Mouse (Mus musculus) embryonic stem cell, embryonic (primary cell): ENCODE data around the gene Mtx1.

Source experiments
- CTCF ChIA-PET, 4 experiments: fragments of 300-600 bp in 2 of 4; fragments of 350-600 bp in 2 of 4; sonication (Branson Sonifier 250); formaldehyde crosslinking; loops; one replicate each; lab custom pipeline; 2022; ENCODE audit warnings: inconsistent platforms in 2 of 4; lab: Charles Lee
- POLR2A ChIA-PET, 4 experiments: fragments of 300-600 bp in 2 of 4; fragments of 350-600 bp in 2 of 4; sonication (Branson Sonifier 250); formaldehyde crosslinking; loops; one replicate each; lab custom pipeline; 2022; ENCODE audit warnings: antibody characterized with exemption in 4 of 4, inconsistent platforms in 1 of 4; lab: Charles Lee

Mtx1 gene

DNA sequence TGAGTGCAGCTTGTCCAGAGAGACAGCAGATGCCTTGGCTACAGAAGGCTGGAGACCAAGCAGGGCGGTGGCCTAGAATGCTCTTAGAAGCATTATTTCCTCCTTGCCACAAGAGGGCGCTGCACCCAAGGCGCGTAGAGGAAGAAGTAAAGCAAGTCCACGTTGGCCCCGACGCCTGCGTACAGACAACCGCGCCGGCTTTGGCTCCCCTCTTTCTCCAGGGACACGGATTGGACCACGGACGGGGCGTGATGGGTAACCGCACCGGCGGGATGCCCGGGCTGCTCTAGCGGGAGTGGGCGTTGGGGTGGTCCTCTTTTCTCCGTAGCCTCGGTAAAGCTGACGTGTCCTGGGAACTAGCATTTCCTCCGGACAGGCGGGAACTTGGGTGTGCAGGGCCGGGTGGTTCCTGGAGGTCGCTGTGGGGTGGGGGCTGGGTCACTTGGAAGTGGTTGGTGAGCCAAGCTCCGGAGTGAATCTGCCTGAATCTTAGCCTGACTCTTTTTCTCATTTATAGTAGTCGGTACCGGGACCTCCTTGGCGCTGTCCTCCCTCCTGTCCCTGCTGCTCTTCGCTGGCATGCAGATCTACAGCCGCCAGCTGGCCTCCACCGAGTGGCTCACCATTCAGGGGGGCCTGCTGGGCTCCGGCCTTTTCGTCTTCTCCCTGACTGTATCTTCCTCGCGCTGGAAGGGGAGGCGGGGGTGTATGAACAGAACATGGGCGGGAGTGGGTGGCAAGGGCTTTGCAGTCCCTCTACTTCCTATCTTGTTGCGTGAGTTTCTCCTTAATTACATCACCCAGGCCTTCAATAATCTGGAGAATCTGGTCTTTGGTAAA is 19.6 kb upstream of the Mtx1 start, which contains the start of gene Trim46:
Gene Trim46, minus strand, starts transcription at position 49 of the 840 bp plus-strand sequence.
- ChIA-PET POLR2A (interaction anchor here in 3 of 4 experiments (0.6 to 5.1 kb wide), 24 partner anchors 8 to 349 kb away, joined by 3 to 22 read pairs (median 4); partner anchors contain the start of genes Mtx1 (in 2 of the 3), Efna1 (in 1 of the 3), Fdps (in 1 of the 3) and Gba (in 1 of the 3)), CTCF (interaction anchor here (0.5 to 5.0 kb wide), 38 partner anchors 10 to 503 kb away, joined by 3 to 81 read pairs (median 4); partner anchors contain the start of genes Efna1 (in 3 of the 4), Mtx1 (in 2 of the 4), Cks1b (in 1 of the 4) and Dpm3 (in 1 of the 4))

DNA sequence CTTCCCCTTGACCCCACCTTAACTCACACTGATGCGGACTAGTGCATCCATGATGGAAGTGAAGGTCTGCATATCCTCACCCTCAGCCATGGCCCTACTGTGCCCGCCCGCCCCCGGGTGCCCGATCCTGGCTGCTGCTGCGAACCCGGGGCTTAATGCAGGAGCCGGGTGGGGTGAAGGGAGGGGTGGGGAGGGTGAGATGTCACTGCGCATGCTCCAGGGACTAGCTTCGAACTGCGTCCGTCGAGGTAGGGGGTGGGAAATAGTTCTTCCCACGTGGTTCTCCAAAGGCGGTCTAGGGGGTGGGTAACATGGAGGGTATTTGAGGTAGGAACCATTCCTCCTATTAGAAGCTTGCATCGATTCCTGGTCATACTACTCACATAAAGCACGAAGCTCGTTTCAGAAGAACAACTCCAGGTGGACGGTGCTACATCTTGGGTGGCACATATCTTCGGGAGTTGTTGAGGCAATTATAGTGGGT is 18.8 kb upstream of the Mtx1 start, which contains the start of gene Krtcap2:
Gene Krtcap2, plus strand, starts transcription at position 279 of the 484 bp plus-strand sequence.
- CTCF ChIA-PET: interaction anchor here (0.5 to 5.0 kb wide), 45 partner anchors 10 to 504 kb away, joined by 3 to 81 read pairs (median 4); partner anchors contain the start of genes Efna1 (in 3 of the 4), Mtx1 (in 3 of the 4), Scamp3 (in 2 of the 4) and Cks1b (in 1 of the 4)
- POLR2A ChIA-PET: interaction anchor here in 3 of 4 experiments (0.6 to 5.1 kb wide), 20 partner anchors 9 to 872 kb away, joined by 3 to 22 read pairs (median 4); partner anchors contain the start of genes Mtx1 (in 2 of the 3), Efna1 (in 1 of the 3), Fam189b (in 1 of the 3) and Fdps (in 1 of the 3)

DNA sequence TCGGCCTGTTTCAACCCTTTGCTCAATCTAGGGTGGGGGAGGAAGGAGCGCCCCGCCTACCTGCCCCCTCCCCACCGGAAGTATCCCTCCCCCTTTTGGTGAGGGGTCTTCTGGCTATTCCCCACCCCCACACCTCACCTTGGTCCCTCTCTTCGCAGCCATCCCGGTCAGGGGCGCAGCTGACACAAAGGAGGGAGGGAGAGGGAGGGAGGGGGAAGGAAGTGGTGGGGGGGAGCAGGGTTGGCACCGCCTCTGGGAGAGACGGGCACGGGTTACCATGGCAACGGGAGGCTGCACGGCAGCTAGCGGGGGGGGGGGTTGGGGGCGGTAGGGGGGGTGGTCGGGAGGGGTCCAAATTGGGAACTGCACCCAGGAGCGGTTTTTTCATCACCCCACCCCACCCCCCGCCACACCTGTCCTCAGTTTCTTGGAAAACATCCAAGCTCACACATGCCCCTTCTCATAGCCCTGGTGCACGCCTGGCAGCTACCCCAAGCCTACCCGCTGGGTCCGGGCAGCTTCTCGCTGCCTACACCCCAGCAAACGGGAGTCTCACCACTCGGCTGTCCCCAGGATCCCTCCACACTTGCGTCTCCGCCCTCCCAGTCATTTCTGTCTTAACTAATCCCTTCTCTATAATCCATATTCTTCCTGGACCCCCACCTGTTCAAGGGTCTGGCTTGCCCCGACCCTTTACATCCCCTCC is 18.2 kb upstream of the Mtx1 start:
- CTCF ChIA-PET: interaction anchor here (0.5 to 5.0 kb wide), 53 partner anchors 9 to 181 kb away, joined by 3 to 81 read pairs (median 4); partner anchors contain the start of genes Efna1 (in 3 of the 4), Mtx1 (in 3 of the 4), Scamp3 (in 2 of the 4) and Cks1b (in 1 of the 4)
- POLR2A ChIA-PET: interaction anchor here in 3 of 4 experiments (0.6 to 5.1 kb wide), 23 partner anchors 10 to 873 kb away, joined by 3 to 22 read pairs (median 4); partner anchors contain the start of genes Efna1 (in 2 of the 3), Mtx1 (in 2 of the 3), Fam189b (in 1 of the 3) and Fdps (in 1 of the 3)

DNA sequence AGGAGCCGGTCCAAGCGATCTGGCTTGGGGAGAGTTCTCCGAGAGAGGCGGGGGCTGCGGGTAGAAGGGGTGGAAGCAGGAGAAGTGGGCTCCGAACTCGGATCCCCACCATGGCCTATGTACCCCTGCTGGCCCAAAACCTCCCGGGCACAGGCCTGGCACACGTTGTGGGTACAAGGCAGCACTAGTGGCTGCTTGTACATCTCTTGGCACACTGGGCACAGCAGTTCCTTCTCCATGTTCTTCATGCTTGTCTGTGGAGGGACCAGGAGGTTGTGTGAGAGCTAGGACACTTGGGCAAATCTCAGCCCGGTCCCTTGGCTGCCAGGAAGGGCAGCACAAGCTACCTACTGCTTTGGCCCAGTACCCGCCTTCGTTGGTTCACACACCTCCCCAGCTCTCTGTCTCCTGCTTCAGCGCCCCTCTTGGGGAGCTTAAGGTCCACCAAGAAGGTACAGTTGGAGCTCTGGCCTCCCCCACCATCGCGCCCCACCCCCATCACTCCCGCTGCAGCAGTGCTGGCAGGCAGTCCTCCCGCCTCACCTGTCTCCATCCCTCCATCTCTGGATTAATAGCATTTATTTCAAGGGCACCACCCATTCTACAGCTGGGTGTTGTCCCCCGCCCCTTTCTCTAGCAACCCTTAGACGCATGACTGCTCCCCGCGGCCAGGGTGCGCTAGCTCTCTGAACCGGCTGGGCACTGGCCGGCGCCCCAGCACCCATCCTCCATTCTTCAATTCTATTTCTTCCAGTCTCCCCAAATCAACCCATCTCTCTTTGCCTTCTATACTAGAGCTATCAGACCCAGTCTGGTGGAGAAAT is 17.5 kb upstream of the Mtx1 start:
- ChIA-PET CTCF (interaction anchor here (0.5 to 5.0 kb wide), 65 partner anchors 7 to 330 kb away, joined by 3 to 81 read pairs (median 4); partner anchors contain the start of genes Efna1 (in 2 of the 4), Mtx1 (in 2 of the 4), Slc50a1 (in 2 of the 4) and Cks1b (in 1 of the 4)), POLR2A (interaction anchor here in 3 of 4 experiments (0.6 to 5.1 kb wide), 26 partner anchors 11 to 212 kb away, joined by 3 to 22 read pairs (median 4); partner anchors contain the start of genes Efna1 (in 2 of the 3), Mtx1 (in 2 of the 3), Cks1b (in 1 of the 3) and Clk2 (in 1 of the 3))

DNA sequence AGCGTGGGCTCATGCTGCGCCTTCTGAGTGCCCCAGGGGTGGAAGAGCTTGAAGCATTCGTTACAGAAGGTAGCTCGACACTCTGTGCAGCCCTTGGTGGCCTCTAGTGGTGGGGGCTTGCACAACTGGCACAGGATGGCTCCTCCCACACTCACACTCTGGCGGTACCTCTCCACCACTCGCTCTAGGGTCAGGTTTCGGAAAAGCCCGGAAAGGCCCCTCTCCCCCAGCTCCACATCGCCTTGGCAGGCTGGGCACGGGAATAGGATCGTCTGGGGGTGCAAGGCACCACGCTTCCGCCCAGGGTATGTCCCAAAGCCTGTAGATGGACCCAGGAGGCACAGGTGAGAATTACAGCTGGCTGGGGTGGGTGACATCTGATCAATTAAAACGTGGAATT is 16.7 kb upstream of the Mtx1 start:
- CTCF ChIA-PET: interaction anchor here (0.5 to 5.0 kb wide), 94 partner anchors 8 to 834 kb away, joined by 3 to 81 read pairs (median 4); partner anchors contain the start of genes Dpm3 (in 2 of the 4), Efna1 (in 2 of the 4), Mtx1 (in 2 of the 4) and Slc50a1 (in 2 of the 4)
- POLR2A ChIA-PET: interaction anchor here in 3 of 4 experiments (0.5 to 5.1 kb wide), 28 partner anchors 9 to 1061 kb away, joined by 3 to 22 read pairs (median 3); partner anchors contain the start of genes Efna1 (in 2 of the 3), Mtx1 (in 2 of the 3), Cks1b (in 1 of the 3) and Clk2 (in 1 of the 3)

DNA sequence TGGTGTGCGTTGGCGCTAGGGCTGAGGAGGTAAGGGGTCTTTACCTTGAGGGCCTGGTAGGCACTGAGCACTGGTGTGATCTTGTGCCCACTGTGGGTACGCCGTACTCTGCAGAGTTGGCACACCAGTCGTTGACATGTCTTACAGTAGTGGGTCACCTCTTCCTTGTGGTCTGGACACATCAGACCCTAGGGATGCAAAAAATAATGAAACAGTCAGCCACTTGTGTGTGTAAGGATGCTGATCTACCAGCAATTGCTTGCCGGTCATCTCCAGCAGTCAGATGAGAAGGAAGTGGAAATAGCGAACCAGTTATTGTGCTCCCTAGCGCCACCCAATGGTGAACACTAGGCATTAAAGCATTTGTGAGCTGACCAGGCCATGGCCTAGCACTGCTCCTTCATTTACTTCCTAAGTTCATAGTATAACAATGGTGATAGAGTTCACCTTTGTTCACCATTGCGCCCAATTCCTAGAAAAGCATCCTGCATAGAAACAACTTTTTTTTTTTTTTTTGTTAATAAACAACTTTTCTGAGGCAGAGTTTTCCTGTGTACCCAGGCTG is 15.5 kb upstream of the Mtx1 start:
- ChIA-PET POLR2A (interaction anchor here in 3 of 4 experiments (0.5 to 5.1 kb wide), 20 partner anchors 8 to 1270 kb away, joined by 3 to 22 read pairs (median 3); partner anchors contain the start of genes Mtx1 (in 2 of the 3), Clk2 (in 1 of the 3), Efna4 (in 1 of the 3) and Fam189b (in 1 of the 3)), CTCF (interaction anchor here (0.5 to 5.0 kb wide), 80 partner anchors 9 to 881 kb away, joined by 3 to 81 read pairs (median 4); partner anchors contain the start of genes Dpm3 (in 2 of the 4), Efna1 (in 2 of the 4), Mtx1 (in 2 of the 4) and Thbs3 (in 2 of the 4))

DNA sequence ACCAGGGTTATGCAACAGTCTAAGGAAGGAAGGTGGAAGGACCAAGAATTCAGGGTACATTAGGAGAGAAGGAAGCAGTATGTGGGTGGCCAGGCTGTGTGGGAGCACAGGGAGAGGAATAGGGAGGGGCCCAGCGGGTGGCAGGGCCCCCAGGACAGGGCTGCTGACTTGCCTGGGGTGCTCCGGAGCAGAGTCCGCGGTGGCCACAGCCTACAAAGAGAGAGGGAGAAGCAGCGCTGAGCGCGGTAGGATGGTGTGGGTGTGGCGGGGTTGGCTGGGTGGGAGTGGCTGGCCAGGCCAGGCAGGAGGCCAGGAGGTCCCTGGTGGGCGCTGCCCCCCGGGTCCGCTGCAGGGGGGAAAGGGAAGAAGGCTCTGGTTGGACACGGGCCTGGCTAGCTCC is 11.6 kb upstream of the Mtx1 start:
- ChIA-PET CTCF (no interaction called here), POLR2A (interaction anchor here in 2 of 4 experiments (0.8 to 1.4 kb wide), 5 partner anchors 10 to 52 kb away, joined by 3 to 4 read pairs (median 3); partner anchors contain the start of gene Thbs3 (in 1 of the 2))

DNA sequence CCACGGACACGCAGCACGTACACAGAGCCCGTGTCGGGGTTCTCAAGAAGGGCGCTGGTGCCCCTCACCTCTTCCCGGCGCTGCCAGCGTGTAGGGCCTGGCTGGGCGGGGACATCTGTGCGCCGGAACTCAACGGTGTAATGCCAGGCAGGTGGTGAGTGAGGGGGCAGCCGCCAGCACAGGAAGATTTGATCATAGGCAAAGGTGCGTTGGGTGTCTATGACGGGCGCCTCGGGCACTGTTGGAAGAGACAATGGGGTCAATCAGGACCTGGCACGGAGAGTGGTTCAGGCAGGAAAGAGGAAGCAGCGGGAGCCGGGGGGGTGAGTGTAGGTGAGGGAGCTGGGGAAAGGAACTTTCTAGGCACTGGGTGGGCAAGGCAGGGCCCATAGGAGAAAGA is 10.8 kb upstream of the Mtx1 start:
- POLR2A ChIA-PET: interaction anchor here in 2 of 4 experiments (0.7 to 1.4 kb wide), 3 partner anchors 11 to 596 kb away, joined by 3 to 4 read pairs (median 3); no protein-coding TSS in a partner anchor

DNA sequence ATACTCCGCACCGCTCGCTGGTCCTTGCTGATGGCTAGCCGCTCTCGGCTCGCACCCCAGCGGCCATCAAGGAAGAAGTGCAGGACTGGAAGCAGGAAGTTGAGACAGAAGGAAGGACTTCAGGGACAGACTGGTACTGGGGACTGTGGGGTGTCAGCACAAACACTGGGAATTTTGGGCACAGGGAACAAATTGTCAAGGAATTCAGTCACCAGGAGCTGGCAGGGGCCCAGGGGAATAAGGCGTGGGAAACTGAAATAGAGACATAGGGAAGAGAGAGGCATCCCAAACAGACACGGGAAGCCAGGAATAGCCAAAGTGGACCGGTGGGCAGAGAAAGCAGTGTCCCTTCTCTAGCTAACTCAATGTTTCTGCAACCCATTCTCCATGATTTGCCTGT is 9.6 kb upstream of the Mtx1 start:
- POLR2A ChIA-PET: interaction anchor here in 2 of 4 experiments (1.0 to 1.9 kb wide), 3 partner anchors 10 to 14 kb away, joined by 3 to 10 read pairs (median 4); partner anchors contain the start of genes Krtcap2 (in 1 of the 2), Mtx1 (in 1 of the 2) and Trim46 (in 1 of the 2)
- CTCF ChIA-PET: interaction anchor here in 1 of 4 experiments (0.8 kb wide), 1 partner anchor 10 kb away, joined by 5 read pairs; no protein-coding TSS in a partner anchor

More for the DNA sequence above, 10.8 kb upstream of the Mtx1 start:
- CTCF ChIA-PET: interaction anchor here in 1 of 4 experiments (0.5 kb wide), 1 partner anchor 211 kb away, joined by 4 read pairs; no protein-coding TSS in a partner anchor

DNA sequence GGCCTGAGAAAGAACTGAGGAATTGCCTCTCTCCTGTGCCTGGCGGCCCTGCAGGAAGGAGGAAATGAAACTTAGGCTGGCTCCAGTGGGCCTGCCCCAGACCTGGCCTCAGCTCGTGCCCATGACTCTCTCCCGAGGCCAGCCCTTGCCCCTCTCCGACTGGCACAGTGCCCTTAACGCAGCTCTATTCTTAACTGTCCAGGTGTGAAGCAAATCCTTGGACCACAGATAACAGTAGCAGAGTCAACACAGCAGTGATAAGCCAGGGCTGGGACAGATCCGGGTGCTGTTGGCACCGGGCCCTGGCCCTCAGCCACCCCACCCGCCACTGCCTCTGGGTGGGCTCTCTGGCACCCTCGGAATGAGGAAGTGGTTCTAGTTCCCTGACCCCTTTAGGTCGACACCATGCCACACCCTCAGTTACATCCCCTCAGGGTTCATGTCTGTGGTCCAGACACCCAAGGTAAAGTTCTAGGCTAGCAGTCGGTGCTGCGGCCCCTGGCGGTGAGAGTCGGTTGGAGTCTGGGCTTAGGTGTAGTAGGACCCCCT is 6.7 kb upstream of the Mtx1 start:
- CTCF ChIA-PET: interaction anchor here in 3 of 4 experiments (0.8 to 6.7 kb wide), 6 partner anchors 9 to 291 kb away, joined by 3 to 81 read pairs (median 6); partner anchors contain the start of genes Krtcap2 (in 1 of the 3) and Trim46 (in 1 of the 3)
- POLR2A ChIA-PET: interaction anchor here in 2 of 4 experiments (0.6 to 1.7 kb wide), 10 partner anchors 9 to 241 kb away, joined by 3 to 4 read pairs (median 3); partner anchors contain the start of genes Fam189b (in 1 of the 2), Krtcap2 (in 1 of the 2), Scamp3 (in 1 of the 2) and Trim46 (in 1 of the 2)

DNA sequence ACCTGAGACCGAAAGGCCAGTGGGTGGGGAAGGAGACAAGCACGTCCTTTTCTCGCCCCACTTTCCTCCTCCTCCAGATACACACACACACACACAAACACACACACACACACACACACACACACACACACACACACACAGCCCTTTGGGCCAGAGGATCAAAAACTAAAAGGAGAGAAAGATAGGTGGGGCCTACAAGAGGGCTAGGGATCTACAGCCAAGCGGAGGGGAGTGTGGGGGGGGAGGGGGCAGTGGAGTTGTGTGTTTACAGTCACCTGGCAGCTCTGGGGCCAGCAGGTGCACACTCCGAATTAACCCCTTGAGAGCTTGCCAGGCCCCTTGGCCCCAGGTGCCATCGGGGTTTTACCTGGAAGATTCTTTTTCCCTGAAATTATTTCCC is 5.7 kb upstream of the Mtx1 start:
- POLR2A ChIA-PET: interaction anchor here in 2 of 4 experiments (0.8 to 1.7 kb wide), 4 partner anchors 21 to 129 kb away, joined by 3 read pairs; partner anchors contain the start of gene Fam189b (in 1 of the 2)
- CTCF ChIA-PET: interaction anchor here (0.6 to 6.7 kb wide), 7 partner anchors 10 to 138 kb away, joined by 3 to 81 read pairs (median 5); partner anchors contain the start of genes Krtcap2 (in 1 of the 4) and Trim46 (in 1 of the 4)

DNA sequence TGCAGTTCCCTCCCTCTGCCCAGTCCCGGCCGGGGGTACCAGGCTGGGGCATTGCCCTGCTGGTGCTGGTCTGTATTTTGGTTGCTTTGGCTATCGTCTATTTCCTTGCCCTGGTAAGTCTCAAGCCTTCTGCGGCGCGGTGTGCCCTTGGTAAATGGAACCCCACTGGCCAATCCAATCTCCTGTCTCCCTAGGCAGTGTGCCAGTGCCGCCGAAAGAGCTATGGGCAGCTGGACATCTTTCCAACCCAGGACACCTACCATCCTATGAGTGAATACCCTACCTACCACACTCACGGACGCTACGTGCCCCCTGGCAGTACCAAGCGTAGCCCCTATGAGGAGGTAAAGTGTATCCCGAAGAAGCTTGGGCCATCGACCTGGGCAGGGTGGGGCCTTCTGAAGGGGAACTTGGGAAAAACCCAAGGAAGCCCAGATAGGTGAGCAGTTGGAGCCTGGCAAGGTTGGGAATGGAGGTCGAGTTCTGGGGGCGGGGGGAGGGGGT is 4.9 kb upstream of the Mtx1 start:
- POLR2A ChIA-PET: interaction anchor here in 2 of 4 experiments (0.6 to 1.7 kb wide), 3 partner anchors 12 to 48 kb away, joined by 3 to 4 read pairs (median 3); no protein-coding TSS in a partner anchor
- CTCF ChIA-PET: interaction anchor here in 3 of 4 experiments (0.5 to 6.7 kb wide), 5 partner anchors 11 to 217 kb away, joined by 4 to 81 read pairs (median 7); partner anchors contain the start of genes Krtcap2 (in 2 of the 3) and Trim46 (in 2 of the 3)

DNA sequence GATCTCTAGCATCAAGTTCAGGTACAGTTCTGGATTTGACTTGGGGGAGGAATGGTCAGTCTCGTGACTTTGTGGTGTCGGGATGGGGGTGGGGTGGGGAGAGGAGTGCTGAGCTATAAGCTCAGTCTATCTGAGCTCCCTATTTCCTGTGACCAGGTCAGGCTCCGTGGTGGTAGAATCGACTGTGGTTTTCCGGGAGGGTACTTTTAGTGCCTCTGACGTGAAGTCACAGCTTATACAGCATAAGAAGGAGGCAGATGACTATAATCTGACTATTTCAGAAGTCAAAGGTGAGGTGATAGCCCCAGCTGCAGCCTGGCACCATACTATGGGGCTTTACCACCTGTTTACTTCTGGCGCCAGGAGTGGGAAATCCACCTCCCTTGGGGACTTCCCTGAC is 4.5 kb upstream of the Mtx1 start:
- CTCF ChIA-PET: interaction anchor here (0.5 to 6.7 kb wide), 7 partner anchors 11 to 218 kb away, joined by 3 to 81 read pairs (median 6); partner anchors contain the start of genes Krtcap2 (in 3 of the 4) and Trim46 (in 3 of the 4)
- POLR2A ChIA-PET: interaction anchor here in 3 of 4 experiments (0.7 to 1.7 kb wide), 8 partner anchors 12 to 236 kb away, joined by 3 to 7 read pairs (median 4); partner anchors contain the start of gene Thbs3 (in 1 of the 3)
